Mouse (Mus musculus): Measurements from ENCODE around the gene Ccdc154.

The Ccdc154 gene

DNA sequence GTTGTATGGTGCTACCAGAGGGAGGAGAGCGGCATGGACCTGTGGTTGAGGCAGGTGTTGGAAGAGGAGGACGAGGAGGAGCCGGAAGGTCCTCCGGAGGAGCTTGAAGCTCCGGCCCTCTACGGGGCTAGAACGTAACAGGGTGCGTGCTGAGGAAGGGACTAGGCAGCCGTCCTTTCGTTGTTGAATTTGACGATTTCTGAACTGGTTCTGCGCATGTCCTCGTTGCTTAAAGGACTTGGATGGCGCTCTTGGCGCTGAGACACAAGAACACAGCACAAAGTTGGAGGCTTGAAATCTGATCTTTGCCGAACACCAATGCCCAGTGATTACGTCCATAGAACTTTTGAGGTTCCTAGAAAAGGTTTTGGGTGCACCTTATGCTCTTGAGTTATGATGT lies 22.7 kb downstream of the Ccdc154 start:
- DNase-seq: no peak

DNA sequence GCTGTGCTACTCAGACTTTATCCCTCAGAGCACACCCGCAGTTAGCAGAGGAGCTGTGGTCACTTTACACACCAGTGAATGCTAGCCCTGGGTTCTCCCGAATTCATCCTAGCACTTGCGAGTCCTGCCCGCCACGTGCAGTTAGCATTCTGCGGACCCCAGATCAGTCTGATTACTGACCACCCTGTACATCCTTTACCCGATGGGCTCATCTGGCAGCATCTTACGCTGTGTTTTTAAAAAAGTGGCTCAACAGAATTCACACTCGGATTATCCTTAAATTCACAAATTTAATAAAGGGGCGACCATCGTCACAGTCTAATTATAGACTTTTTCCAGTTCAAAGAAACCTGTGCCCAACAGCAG lies 25.5 kb downstream of the Ccdc154 start:
- no peak for DNase-seq

- peak; percentile 84 for DNase-seq
Observed at GRCm38 (mm10) chr17:25188150-25189031, 26.1 kb downstream of the Ccdc154 start, which contains the start of gene Unkl. Gene Unkl (plus strand): TSS chr17:25188397.

DNA sequence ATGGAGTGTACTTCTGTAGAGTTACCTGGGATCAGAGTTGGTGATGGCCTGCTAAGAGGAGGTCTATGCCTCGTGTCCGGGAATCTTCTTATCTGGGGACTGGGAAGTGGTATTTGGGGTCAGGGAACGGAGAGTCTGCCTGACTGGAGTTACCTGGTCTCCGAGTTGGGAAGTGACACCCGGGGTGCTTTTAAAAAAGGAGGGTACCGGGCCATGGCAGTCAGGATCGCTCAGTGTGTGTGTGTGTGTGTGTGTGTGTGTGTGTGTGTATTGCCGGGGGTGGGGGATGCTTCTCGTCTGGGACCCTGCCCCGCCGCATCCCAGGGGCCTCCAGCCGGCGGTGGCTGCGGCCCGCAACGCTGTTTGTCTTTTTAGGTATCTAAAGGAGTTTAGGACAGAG lies 26.8 kb downstream of the Ccdc154 start:
- no peak for DNase-seq

DNA sequence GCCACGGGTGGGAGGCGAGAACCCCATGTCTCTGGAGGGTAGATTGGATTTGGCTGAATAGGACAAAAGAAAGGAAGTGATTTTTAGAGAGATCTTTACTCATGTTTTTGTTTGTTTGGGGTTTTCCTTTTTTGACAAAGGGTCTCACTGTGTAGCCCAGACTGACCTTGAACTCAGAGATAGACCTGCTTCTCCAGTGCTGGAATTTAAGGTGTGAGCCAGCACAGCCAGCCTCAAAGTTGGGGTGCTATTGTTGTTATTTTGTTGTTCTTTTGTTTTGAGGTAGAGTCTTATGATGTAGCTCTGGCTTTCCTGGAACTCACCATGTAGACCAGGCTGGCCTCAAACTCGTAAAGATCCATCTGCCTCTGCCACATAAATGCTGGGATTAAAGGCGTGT lies 40.1 kb downstream of the Ccdc154 start:
- DNase-seq: no peak

- DNase-seq: no peak
Observed at GRCm38 (mm10) chr17:25210006-25210405, 47.7 kb downstream of the Ccdc154 start.

GRCm38 (mm10) chr17:25210680-25211466 lies 48.6 kb downstream of the Ccdc154 start:
- no peak for DNase-seq

DNA sequence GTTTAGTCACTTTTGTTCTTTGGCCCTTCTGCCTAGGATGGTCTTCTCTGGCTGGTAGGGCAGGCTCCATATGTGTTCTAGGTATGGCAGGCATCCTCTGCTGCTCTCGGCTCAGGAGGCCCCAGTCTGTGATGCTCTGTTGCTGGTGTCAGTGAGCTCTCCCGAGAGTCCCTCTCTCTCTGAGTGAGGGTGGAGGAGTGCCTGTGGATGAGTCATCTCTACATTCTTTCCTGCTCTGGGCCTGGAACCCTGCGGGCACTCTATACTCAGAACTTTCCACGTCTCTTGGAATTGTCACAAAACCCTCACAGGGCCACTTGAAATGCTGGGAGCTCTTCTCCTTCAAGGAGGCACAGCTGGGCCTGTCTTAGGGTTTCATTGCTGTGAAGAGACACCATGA lies 49.4 kb downstream of the Ccdc154 start:
- DNase-seq: no peak

DNA sequence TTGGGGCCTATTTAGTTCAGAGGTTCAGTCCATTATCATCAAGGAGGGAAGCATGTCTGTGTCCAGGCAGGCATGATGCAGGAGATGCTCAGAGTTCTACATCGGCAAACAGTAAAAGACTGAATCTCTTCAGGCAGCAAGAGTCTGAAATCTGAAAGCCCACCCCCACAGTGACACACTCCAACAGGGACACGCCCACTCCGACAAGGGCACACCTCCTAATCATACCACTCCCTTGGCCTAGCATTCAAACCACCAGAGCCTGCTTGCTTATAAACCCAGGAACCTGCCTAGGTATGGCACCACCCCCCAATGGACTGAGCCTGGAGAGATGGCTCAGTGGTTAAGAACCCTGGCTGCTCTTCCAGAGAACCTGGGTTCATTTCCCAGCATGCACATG lies 53.2 kb downstream of the Ccdc154 start:
- DNase-seq: no peak

- DNase-seq: no peak
Observed at GRCm38 (mm10) chr17:25218967-25219366, 56.7 kb downstream of the Ccdc154 start.

- no peak for DNase-seq
Observed at GRCm38 (mm10) chr17:25219492-25220295, 57.4 kb downstream of the Ccdc154 start.

GRCm38 (mm10) chr17:25220746-25221145 lies 58.5 kb downstream of the Ccdc154 start:
- no peak for DNase-seq

Data from right cerebral cortex, postnatal 4 days (tissue).